Mouse (Mus musculus) ES-E14 (cell line): ENCODE data around the gene Scn11a. TPM values are rescaled to one million over a fixed set of nuclear protein-coding genes. Genes with fewer than 3 reads are reported as not detected.

Source experiments
- DNase-seq: peaks from one replicate; pipeline ENCODE4 v3.0.0-alpha.2; 2013; ENCODE audit warnings: low read depth, low spot score
- H3K27ac ChIP-seq: 2 replicates; pipeline ENCODE4 v1.5.1; 2012; ENCODE audit warnings: low read depth, mild to moderate bottlenecking, low read length, moderate library complexity, mixed read lengths; ENCODE audit not compliant: poor library complexity, insufficient read depth, severe bottlenecking
- H3K36me3 ChIP-seq: 2 replicates; pipeline ENCODE4 v1.6.1; 2012; ENCODE audit warnings: mild to moderate bottlenecking, low read length, moderate library complexity, mixed read lengths; ENCODE audit not compliant: control insufficient read depth, poor library complexity, insufficient read depth, severe bottlenecking
- H3K4me1 ChIP-seq, 2 experiments: fragments of 150-350 bp in 1 of 2; sonication (generic) in 1 of 2; 2 replicates each; pipeline ENCODE4 v1.6.1; 2012; ENCODE audit warnings: low read length in 2 of 2, mild to moderate bottlenecking in 1 of 2, mixed read lengths in 1 of 2; ENCODE audit not compliant: control insufficient read depth in 2 of 2, insufficient read depth in 2 of 2, poor library complexity in 1 of 2
- H3K4me3 ChIP-seq, 2 experiments: fragments of 150-350 bp in 1 of 2; sonication (generic) in 1 of 2; 2 replicates each; pipeline ENCODE4 v1.5.1; 2012; ENCODE audit warnings: low read length in 2 of 2, low read depth in 1 of 2, mild to moderate bottlenecking in 1 of 2, mixed read lengths in 1 of 2; ENCODE audit not compliant: insufficient read depth in 1 of 2, poor library complexity in 1 of 2, severe bottlenecking in 1 of 2
- H3K9ac ChIP-seq: 2 replicates; pipeline ENCODE4 v1.6.1; 2012; ENCODE audit warnings: low read depth, mild to moderate bottlenecking, low read length, mixed read lengths; ENCODE audit not compliant: poor library complexity, insufficient read depth, severe bottlenecking
- H3K9me3 ChIP-seq: fragments of 150-350 bp; sonication (generic); 2 replicates; pipeline ENCODE4 v1.6.1; 2012; ENCODE audit warnings: low read depth, mild to moderate bottlenecking, low read length; ENCODE audit not compliant: control insufficient read depth, insufficient read depth
- CHD2 ChIP-seq: IDR thresholded peaks from 2 replicates; pipeline ENCODE4 v1.6.1; 2014; ENCODE audit warnings: mild to moderate bottlenecking, low read depth, low read length, inconsistent platforms
- HCFC1 ChIP-seq: IDR thresholded peaks from 2 replicates; pipeline ENCODE4 v1.6.1; 2012; ENCODE audit warnings: low read length, inconsistent platforms, borderline replicate concordance; ENCODE audit not compliant: insufficient read depth
- MAFK ChIP-seq: IDR thresholded peaks from 2 replicates; pipeline ENCODE4 v1.6.1; 2014; ENCODE audit warnings: mild to moderate bottlenecking, low read depth, low read length, inconsistent platforms; ENCODE audit not compliant: insufficient read depth
- ZC3H11A ChIP-seq: IDR thresholded peaks from 2 replicates; pipeline ENCODE4 v1.6.1; 2012; ENCODE audit warnings: low read depth, mild to moderate bottlenecking, inconsistent platforms, low read length, borderline replicate concordance
- ZNF384 ChIP-seq: IDR thresholded peaks from 2 replicates; pipeline ENCODE4 v1.6.1; 2012; ENCODE audit warnings: low read depth, low read length, inconsistent platforms
- in situ Hi-C, 2 experiments: fragments of 600-800 bp; cut with MboI; formaldehyde crosslinking; loops; one replicate each; pipeline ENCODE4 v1.15.1; 2025; ENCODE audit warnings: low sequenced_read_pairs in 2 of 2, inconsistent platforms in 1 of 2; ENCODE audit not compliant: unreplicated experiment in 2 of 2
- total RNA-seq: library from RNA; depleted of rRNA; stranded (reverse); fragments of 300-350 nt; gene quantifications from 2 replicates; pipeline ENCODE4 v1.2.3, GENCODE M21; 2012

The Scn11a gene
- total RNA-seq, 1 experiment: 0.18 TPM

- H3K4me1 ChIP-seq: no peaks in the 10 kb centered on the region
- H3K4me3 ChIP-seq: no peak overlapping the region
- no peak for TF ChIP-seq ZC3H11A
- no peak for TF ChIP-seq HCFC1
- TF ChIP-seq ZNF384: no peak
- no peak for TF ChIP-seq MAFK
- TF ChIP-seq CHD2: no peak
- no peaks in the 10 kb centered on the region for H3K9me3 ChIP-seq
- H3K36me3 ChIP-seq: no peaks in the 10 kb centered on the region
- in situ Hi-C loops: no loop called here
- no peak overlapping the region for H3K9ac ChIP-seq
- DNase-seq: no peak
- no peak overlapping the region for H3K27ac ChIP-seq
Observed at GRCm38 (mm10) chr9:119842541-119843169, 17.4 kb upstream of the Scn11a start.

GRCm38 (mm10) chr9:119842091-119842490 is 16.8 kb upstream of the Scn11a start:
- DNase-seq: no peak
- in situ Hi-C loops: no loop called here
- no peaks in the 10 kb centered on the region for H3K4me1 ChIP-seq
- H3K9ac ChIP-seq: no peak overlapping the region
- H3K4me3 ChIP-seq: no peak overlapping the region
- no peak overlapping the region for H3K27ac ChIP-seq
- TF ChIP-seq ZC3H11A (no peak), CHD2 (no peak), MAFK (no peak), ZNF384 (no peak), HCFC1 (no peak)
- H3K9me3 ChIP-seq: no peaks in the 10 kb centered on the region
- H3K36me3 ChIP-seq: no peaks in the 10 kb centered on the region

- no peaks in the 10 kb centered on the region for H3K4me1 ChIP-seq
- H3K4me3 ChIP-seq: no peak overlapping the region
- TF ChIP-seq CHD2 (no peak), ZC3H11A (no peak), MAFK (no peak), HCFC1 (no peak), ZNF384 (no peak)
- DNase-seq: no peak
- no peak overlapping the region for H3K9ac ChIP-seq
- H3K36me3 ChIP-seq: no peaks in the 10 kb centered on the region
- H3K27ac ChIP-seq: no peak overlapping the region
- in situ Hi-C loops: no loop called here
- H3K9me3 ChIP-seq: no peaks in the 10 kb centered on the region
Observed at GRCm38 (mm10) chr9:119841159-119841558, 15.9 kb upstream of the Scn11a start.

- H3K4me1 ChIP-seq: no peaks in the 10 kb centered on the region
- no peak overlapping the region for H3K4me3 ChIP-seq
- H3K9me3 ChIP-seq: no peaks in the 10 kb centered on the region
- DNase-seq: no peak
- H3K36me3 ChIP-seq: no peaks in the 10 kb centered on the region
- in situ Hi-C loops: no loop called here
- no peak overlapping the region for H3K9ac ChIP-seq
- no peak for TF ChIP-seq ZNF384
- TF ChIP-seq MAFK: no peak
- TF ChIP-seq CHD2: no peak
- TF ChIP-seq ZC3H11A: no peak
- no peak for TF ChIP-seq HCFC1
- no peak overlapping the region for H3K27ac ChIP-seq
Observed at GRCm38 (mm10) chr9:119835581-119836125, 10.4 kb upstream of the Scn11a start.
